Mouse (Mus musculus): ENCODE data around the gene Zfp142. TPM values are rescaled to one million over a fixed set of nuclear protein-coding genes. Genes with fewer than 3 reads are reported as not detected.

Zfp142 gene
- total RNA-seq, 2 experiments from 2014 or later = 24.0 to 25.5 TPM

GRCm38 (mm10) chr1:74519875-74520274, 68.2 kb downstream of the Zfp142 start:
- DNase-seq (ENCODE audit: low spot score in 2 of 2) = no peak

Small RNA genes lying within 50 kb of the gene (microRNA-seq; reads per million reads assigned to microRNA genes)
- 0 reads per million in 2 experiments for gene Gm25035

Other genes with a start within 250 kb of the Zfp142 start
- 1 to 10 TPM; 1.1 to 1.8 TPM for gene Catip, start 226.1 kb downstream of the Zfp142 start, total RNA-seq (2021)
- 1 to 10 TPM; 1.6 to 5.3 TPM for gene Slc11a1, start 213.1 kb downstream of the Zfp142 start, total RNA-seq (2021)
- gene Ctdsp1, start 196.7 kb downstream of the Zfp142 start, total RNA-seq (2021) = 10 to 100 TPM; 23.8 to 28.2 TPM
- 1 to 10 TPM in 1 of 2 experiments, under 1 TPM in 1; 0.62 to 1.2 TPM for gene Vil1, start 178.9 kb downstream of the Zfp142 start, total RNA-seq (2021)
- 10 to 100 TPM; 30.5 to 33.4 TPM for gene Cnot9, start 82.2 kb downstream of the Zfp142 start, total RNA-seq (2021)
- gene Plcd4, start 45.4 kb downstream of the Zfp142 start, total RNA-seq (2021) = 10 to 100 TPM; 19.4 to 19.9 TPM
- gene Usp37, start 44.0 kb downstream of the Zfp142 start, total RNA-seq (2021) = 10 to 100 TPM; 21.6 to 21.7 TPM
- 10 to 100 TPM; 22.6 to 25.7 TPM for gene Bcs1l, start within 50 bp of the Zfp142 start, total RNA-seq (2021)
- gene Rnf25, start 13.2 kb upstream of the Zfp142 start, total RNA-seq (2021) = 10 to 100 TPM; 50.9 to 51.6 TPM
- gene Stk36, start 13.2 kb upstream of the Zfp142 start, total RNA-seq (2021) = 1 to 10 TPM; 6.2 to 7.3 TPM
- gene Ttll4, start 73.5 kb upstream of the Zfp142 start, total RNA-seq (2021) = 10 to 100 TPM; 23.3 to 23.8 TPM
- 1 to 10 TPM; 1.1 to 2.6 TPM for gene Cyp27a1, start 125.3 kb upstream of the Zfp142 start, total RNA-seq (2021)
- gene Prkag3, start 161.0 kb upstream of the Zfp142 start, total RNA-seq (2021) = under 1 TPM; 0.14 to 0.55 TPM
- gene Wnt6, start 183.6 kb upstream of the Zfp142 start, total RNA-seq (2021) = under 1 TPM; 0.43 to 0.58 TPM
- gene Wnt10a, start 203.3 kb upstream of the Zfp142 start, total RNA-seq (2021) = 1 to 10 TPM; 1.9 to 2.0 TPM

All from layer of hippocampus, postnatal 14 days (tissue).